Mouse (Mus musculus) heart, adult 9 months (tissue): ENCODE measurements around the gene Rpap1.
A peak's percentile ranks its signal among the peaks of the same experiment; 100 is the strongest.
"Not testable (repeated sequence)": the region's sequence is repeated elsewhere in the genome, so short reads cannot be mapped to it uniquely, and the experiment has no call there.

ENCODE experiments used
- DNase-seq, 2 experiments: peaks; one replicate each; pipeline ENCODE4 v3.0.0; 2022; ENCODE audit warnings: low spot score in 2 of 2

Gene Rpap1

DNA sequence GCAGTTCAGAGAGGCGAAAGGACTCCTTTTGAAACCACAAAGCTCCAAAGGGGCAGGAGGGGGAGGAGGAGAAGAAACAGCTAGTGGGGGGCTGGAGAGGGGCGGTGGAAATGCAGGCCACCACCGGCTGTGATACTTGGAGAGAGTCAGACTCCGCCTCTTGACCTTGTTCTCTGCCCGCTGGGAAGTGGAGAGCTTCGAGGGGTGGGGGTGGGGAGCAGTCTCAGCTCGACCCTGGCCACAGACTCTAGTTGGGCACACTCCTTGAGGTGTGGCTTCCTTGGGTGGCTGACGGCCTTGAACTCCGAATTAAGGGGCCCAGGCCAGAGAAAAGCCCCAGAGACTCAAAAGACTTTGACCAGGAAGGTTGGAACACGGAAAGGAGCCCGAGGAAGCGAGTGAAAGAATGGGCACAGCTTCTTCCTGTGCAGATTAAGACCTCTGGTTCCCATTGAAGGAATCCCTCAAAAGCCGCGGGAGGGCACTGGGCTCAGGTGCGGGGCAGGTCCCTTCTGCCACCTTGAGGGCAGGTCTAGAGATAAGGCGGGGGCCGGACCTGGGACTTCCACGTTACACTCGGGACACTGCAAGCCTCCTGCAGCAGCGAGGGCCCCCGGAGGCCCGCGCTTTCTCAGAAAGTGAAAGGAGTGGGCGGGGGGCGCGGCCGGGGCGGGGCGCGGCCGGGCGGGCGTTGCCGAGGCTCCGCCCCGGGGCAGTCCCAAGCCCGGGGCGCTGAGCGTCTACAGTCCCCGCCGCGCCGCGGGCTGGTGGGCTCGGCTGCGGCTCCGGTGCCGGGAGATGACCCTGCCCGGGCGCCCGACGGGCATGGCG, 45.5 kb downstream of the Rpap1 start, which contains the start of gene Itpka:
Gene Itpka (plus strand): TSS at position 757 of the 831 bp plus-strand sequence.
- peak; percentile 41 to 50 for DNase-seq

DNA sequence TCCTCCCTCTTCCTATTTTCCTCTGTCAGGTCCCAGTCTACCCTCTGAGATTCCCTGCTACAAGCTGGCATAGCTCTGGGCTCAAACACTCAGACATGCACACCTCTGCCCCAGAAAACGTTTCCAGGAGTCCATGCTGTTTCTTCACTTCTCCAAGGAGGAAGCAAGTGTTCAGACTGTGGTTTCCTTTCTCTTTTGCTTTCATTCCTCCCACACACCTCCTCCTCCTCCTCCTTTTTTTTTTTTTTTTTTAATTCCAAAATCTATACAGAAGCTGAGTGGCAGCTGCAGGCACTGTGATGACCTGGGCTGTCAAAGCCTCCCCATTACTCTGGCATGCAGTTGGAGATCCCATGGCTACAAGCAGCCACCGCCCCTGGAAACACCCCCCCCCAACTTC, 46.8 kb downstream of the Rpap1 start:
- no peak for DNase-seq

DNA sequence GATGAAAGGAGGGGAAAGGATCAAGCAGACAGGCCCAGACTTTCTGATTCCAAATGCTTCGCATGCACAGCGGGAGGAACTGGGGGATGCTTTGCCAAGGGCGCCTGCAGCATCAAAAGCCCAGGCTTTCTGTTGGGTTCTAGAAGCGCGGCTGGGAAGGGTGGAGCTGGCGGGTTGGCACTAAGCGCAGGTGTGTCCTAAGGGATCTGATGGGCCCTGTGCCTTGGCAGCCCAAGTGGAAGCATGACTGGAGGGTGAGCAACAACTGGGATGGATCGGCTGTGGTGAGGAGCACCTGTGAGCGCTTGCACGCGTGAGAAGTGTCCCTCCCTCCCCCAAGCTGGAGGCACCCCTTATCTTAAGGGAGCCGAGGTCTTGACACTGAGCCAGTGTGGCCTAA, 50.2 kb downstream of the Rpap1 start:
- no peak for DNase-seq

DNA sequence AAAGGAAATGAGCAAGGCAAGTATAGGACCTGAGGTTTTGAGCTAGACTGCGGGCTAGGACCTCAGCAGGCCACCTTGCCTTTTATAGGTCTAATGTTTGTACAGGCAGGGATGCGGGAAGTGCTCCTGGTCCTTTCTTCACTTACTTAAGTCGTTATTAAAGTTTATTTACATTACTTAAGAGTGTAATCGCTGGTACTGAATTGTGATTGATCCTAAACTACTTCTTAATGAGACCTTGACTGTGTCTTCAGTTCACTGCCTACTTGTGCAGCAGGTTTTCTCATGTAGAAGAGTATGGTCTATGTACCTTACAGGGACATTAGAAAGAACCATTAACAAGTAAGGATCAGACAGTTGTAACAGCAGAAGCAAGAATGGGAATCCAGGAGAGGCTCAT, 56.6 kb downstream of the Rpap1 start:
- DNase-seq = no peak

DNA sequence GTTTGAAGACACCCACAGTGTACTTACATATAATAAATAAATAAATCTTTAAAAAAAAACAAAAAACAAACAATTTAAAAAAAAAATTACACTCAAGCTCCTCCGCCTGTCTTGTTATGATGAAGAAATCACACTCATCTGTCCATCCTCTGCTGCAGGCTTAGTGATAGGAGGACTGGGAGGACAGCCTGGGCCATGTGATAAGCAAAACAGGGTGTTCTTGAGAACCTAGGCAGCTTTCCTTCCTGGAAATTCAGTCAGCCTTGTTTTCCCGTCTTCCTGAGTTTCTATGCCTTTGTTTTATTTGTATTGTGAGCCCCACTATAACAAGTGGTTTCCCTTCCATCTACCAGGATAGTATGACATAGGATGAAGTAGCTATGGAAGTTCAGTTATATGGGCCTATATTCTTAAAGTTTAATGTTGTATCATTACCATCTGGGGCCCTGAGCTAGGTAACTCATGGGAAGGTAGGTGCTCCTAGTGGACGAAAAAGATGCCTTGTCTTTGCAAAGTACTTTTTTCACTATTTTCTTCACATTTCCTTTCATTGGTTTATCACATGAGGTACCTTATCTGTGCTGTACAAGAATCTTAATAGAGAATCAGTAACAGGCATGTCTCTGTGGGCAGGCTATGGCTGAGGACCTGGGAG, 59.4 kb downstream of the Rpap1 start:
- no peak for DNase-seq

DNA sequence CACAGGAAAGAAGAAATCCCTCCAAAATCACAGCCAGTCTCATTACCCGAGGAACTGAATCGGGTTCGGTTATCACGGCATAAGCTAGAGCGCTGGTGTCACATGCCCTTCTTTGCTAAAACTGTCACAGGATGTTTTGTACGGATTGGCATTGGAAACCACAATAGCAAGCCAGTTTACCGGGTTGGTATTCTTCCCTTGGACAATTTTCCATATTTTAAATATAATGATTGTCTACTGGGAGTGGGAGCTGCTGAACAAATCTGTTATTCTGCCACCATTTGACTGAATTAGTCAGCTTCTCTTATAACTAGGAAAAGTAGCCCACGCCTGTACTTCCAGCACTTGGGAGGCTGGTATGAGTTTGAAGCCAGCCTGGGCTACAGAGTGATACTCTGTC, 66.3 kb downstream of the Rpap1 start:
- DNase-seq = no peak

DNA sequence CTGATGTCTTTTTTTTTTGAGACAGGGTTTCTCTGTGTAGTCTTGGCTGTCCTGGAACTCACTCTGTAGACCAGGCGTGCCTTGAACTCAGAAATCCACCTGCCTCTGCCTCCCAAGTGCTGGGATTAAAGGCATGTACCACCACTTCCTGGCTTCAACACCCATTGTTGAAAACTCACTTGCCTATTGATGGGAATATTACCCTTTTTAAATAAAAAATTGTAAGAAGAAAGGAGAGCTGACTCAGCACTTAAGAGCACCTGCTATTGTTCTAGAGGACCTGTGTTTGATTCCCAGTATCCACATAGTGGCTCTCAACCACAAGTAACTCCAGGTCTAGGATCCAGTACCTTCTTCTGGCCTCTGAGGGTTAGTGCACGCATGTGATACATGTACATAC, 71.5 kb downstream of the Rpap1 start:
- DNase-seq = not testable (repeated sequence)
